Mouse (Mus musculus): Measurements from ENCODE around the gene AC141477.1. TPM values are rescaled to one million over a fixed set of nuclear protein-coding genes. Genes with fewer than 3 reads are reported as not detected.

The AC141477.1 gene
- polyA plus RNA-seq, 1 experiment = not detected

- Histone ChIP-seq H3K36me3 (ENCODE audit: control insufficient read depth, insufficient read depth) (peaks cover 20% of the 10 kb centered on the region), H3K4me2 (ENCODE audit: low read depth) (no peak overlapping the region), H3K27me3 (ENCODE audit: control insufficient read depth, insufficient read depth, insufficient read length) (no peaks in the 10 kb centered on the region), H3ac (ENCODE audit: control insufficient read depth, insufficient read length) (no peak overlapping the region), H3K4me3 (no peak overlapping the region), H3K79me2 (ENCODE audit: control insufficient read depth, insufficient read depth) (no peaks in the 10 kb centered on the region)
- TF ChIP-seq E2F4 (IDR thresholded peaks at IDR 0.05; ENCODE audit: insufficient read depth) (no peak), MYOD1 (IDR thresholded peaks at IDR 0.05; ENCODE audit: control insufficient read depth in 1 of 3, insufficient read length in 2 of 3, low read depth in 2 of 3) (no peak), POLR2AphosphoS2 (IDR thresholded peaks at IDR 0.05; ENCODE audit: insufficient read length, low read depth) (no peak)
Observed at GRCm38 (mm10) chr10:76391786-76392185, 48.5 kb downstream of the AC141477.1 start.

DNA sequence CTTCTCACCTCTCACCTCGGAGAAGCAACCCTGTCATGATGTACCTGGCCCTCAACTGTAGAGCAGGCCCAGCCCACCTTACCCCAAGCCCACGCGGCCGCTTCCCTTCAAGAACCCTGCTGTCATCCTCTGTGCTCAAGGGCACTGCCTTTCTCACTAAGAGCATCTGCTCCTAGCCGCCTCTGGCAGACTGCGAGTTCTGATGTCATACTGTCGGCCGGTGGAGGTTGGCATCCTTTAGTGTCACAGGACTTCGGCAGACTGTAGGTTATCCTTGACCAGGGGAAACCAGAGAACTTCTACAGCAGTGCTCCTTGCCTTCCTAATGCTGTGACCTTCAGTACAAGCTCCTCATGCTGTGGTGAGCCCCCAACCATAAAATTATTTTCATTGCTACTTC lies 49.1 kb downstream of the AC141477.1 start:
- H3K36me3 ChIP-seq (ENCODE audit: control insufficient read depth, insufficient read depth) = peaks cover 25% of the 10 kb centered on the region
- no peaks in the 10 kb centered on the region for H3K79me2 ChIP-seq (ENCODE audit: control insufficient read depth, insufficient read depth)
- no peak overlapping the region for H3K4me2 ChIP-seq (ENCODE audit: low read depth)
- TF ChIP-seq POLR2A (IDR thresholded peaks at IDR 0.05; ENCODE audit: insufficient read length, low read depth) (no peak), MYOG (IDR thresholded peaks at IDR 0.05; ENCODE audit: control insufficient read depth in 1 of 3, insufficient read depth in 1 of 3, insufficient read length in 2 of 3, low read depth in 2 of 3) (no peak), REST (IDR thresholded peaks at IDR 0.05; ENCODE audit: insufficient read depth, insufficient read length) (no peak), MYOD1 (IDR thresholded peaks at IDR 0.05; ENCODE audit: control insufficient read depth in 1 of 3, insufficient read length in 2 of 3, low read depth in 2 of 3) (no peak), SRF (IDR thresholded peaks at IDR 0.05; ENCODE audit: control insufficient read depth, insufficient read length, low read depth) (no peak), TCF12 (IDR thresholded peaks at IDR 0.05; ENCODE audit: insufficient read depth, poor library complexity, severe bottlenecking) (no peak), TCF3 (IDR thresholded peaks at IDR 0.05; ENCODE audit: insufficient read length, low read depth) (no peak), CEBPB (IDR thresholded peaks at IDR 0.05; ENCODE audit: insufficient read depth, poor library complexity, severe bottlenecking) (no peak), E2F4 (IDR thresholded peaks at IDR 0.05; ENCODE audit: insufficient read depth) (no peak), USF1 (IDR thresholded peaks at IDR 0.05; ENCODE audit: low read depth) (no peak), MAX (IDR thresholded peaks at IDR 0.05; ENCODE audit: low read depth) (no peak), POLR2AphosphoS2 (IDR thresholded peaks at IDR 0.05; ENCODE audit: insufficient read length, low read depth) (no peak)
- no peak overlapping the region for H3K4me3 ChIP-seq
- no peak overlapping the region for H3ac ChIP-seq (ENCODE audit: control insufficient read depth, insufficient read length)
- H3K27me3 ChIP-seq (ENCODE audit: control insufficient read depth, insufficient read depth, insufficient read length) = no peaks in the 10 kb centered on the region

Other genes with a start within 250 kb of the AC141477.1 start
- 52.4 TPM for gene Prmt2, start 202.6 kb downstream of the AC141477.1 start, polyA plus RNA-seq (2012; fragmentation: generic; extraction: Trizol)
- gene S100b, start 186.6 kb downstream of the AC141477.1 start, polyA plus RNA-seq (2012; fragmentation: generic; extraction: Trizol) = 0.04 TPM
- 11.1 TPM for gene Dip2a, start 95.2 kb downstream of the AC141477.1 start, polyA plus RNA-seq (2012; fragmentation: generic; extraction: Trizol)
- gene Pcnt, start 2.3 kb upstream of the AC141477.1 start, polyA plus RNA-seq (2012; fragmentation: generic; extraction: Trizol) = 11.5 TPM
- not detected for gene 2610028H24Rik, start 8.6 kb upstream of the AC141477.1 start, polyA plus RNA-seq (2012; fragmentation: generic; extraction: Trizol)
- gene Mcm3ap, start 28.5 kb upstream of the AC141477.1 start, polyA plus RNA-seq (2012; fragmentation: generic; extraction: Trizol) = 28.9 TPM
- 2.0 TPM for gene Ybey, start 28.7 kb upstream of the AC141477.1 start, polyA plus RNA-seq (2012; fragmentation: generic; extraction: Trizol)
- gene Lss, start 91.1 kb upstream of the AC141477.1 start, polyA plus RNA-seq (2012; fragmentation: generic; extraction: Trizol) = 36.0 TPM
- gene Spatc1l, start 121.8 kb upstream of the AC141477.1 start, polyA plus RNA-seq (2012; fragmentation: generic; extraction: Trizol) = not detected
- not detected for gene Ftcd, start 135.2 kb upstream of the AC141477.1 start, polyA plus RNA-seq (2012; fragmentation: generic; extraction: Trizol)
- gene Col6a2, start 183.2 kb upstream of the AC141477.1 start, polyA plus RNA-seq (2012; fragmentation: generic; extraction: Trizol) = 63.3 TPM